Mouse (Mus musculus) heart, embryonic 16.5 days (tissue): ENCODE data around the gene Shprh. TPM values are rescaled to one million over a fixed set of nuclear protein-coding genes. Genes with fewer than 3 reads are reported as not detected.
"Not testable (repeated sequence)": the region's sequence is repeated elsewhere in the genome, so short reads cannot be mapped to it uniquely, and the experiment has no call there.

Experiments used
- ATAC-seq: fragments of 200-750 bp; cut with Nextera tagmentation; replicated peaks from 2 replicates; pipeline ENCODE4 v1.8.0; 2017; ENCODE audit warnings: moderate number of reproducible peaks; ENCODE audit not compliant: insufficient read depth, low FRiP score; ENCODE audit errors: extremely low read depth
- H3K27ac ChIP-seq: fragments of 300-500 bp; sonication (generic); 2 replicates; pipeline ENCODE4 v1.5.1; 2014; ENCODE audit warnings: mild to moderate bottlenecking, low read length, control low read depth, moderate library complexity
- H3K27me3 ChIP-seq: fragments of 300-500 bp; sonication (generic); 2 replicates; pipeline ENCODE4 v1.6.1; 2014; ENCODE audit warnings: low read length, mixed read lengths; ENCODE audit not compliant: control insufficient read depth, insufficient read depth
- H3K36me3 ChIP-seq: fragments of 300-500 bp; sonication (generic); 2 replicates; pipeline ENCODE4 v1.6.1; 2014; ENCODE audit not compliant: control insufficient read depth, insufficient read depth
- H3K4me1 ChIP-seq: fragments of 300-500 bp; sonication (generic); 2 replicates; pipeline ENCODE4 v1.6.1; 2014; ENCODE audit warnings: low read length, mixed read lengths; ENCODE audit not compliant: control insufficient read depth, insufficient read depth
- H3K4me2 ChIP-seq: fragments of 300-500 bp; sonication (generic); 2 replicates; pipeline ENCODE4 v1.6.1; 2014; ENCODE audit warnings: low read depth, mild to moderate bottlenecking, control low read depth, low read length
- H3K4me3 ChIP-seq: fragments of 300-500 bp; sonication (generic); 2 replicates; pipeline ENCODE4 v1.5.1; 2014; ENCODE audit warnings: mild to moderate bottlenecking, control low read depth, low read length
- H3K9ac ChIP-seq: fragments of 300-500 bp; sonication (generic); 2 replicates; pipeline ENCODE4 v1.6.1; 2014; ENCODE audit warnings: low read length, control low read depth
- H3K9me3 ChIP-seq: fragments of 300-500 bp; sonication (generic); replicated peaks from 2 replicates; pipeline ENCODE4 v1.6.1; 2016; ENCODE audit warnings: low read length; ENCODE audit not compliant: control insufficient read depth
- WGBS: fragments of 180-500 bp; shearing (Covaris S2); extraction: QIAGEN DNeasy Blood & Tissue Kit; methylation state at CpG from one replicate; pipeline ENCODE4 v1.1.7; 2014; 5-methylcytosine and 5-hydroxymethylcytosine counted together
- polyA plus RNA-seq: library from polyadenylated mRNA; unstranded; fragments of >200 nt; fragmentation: Nextera tagmentation; extraction: Ambion mirVana; gene quantifications from 2 replicates; pipeline ENCODE4 v1.2.1, GENCODE M21; 2015

Gene Shprh
- polyA plus RNA-seq, 1 experiment from 2014 or later = 9.7 TPM

DNA sequence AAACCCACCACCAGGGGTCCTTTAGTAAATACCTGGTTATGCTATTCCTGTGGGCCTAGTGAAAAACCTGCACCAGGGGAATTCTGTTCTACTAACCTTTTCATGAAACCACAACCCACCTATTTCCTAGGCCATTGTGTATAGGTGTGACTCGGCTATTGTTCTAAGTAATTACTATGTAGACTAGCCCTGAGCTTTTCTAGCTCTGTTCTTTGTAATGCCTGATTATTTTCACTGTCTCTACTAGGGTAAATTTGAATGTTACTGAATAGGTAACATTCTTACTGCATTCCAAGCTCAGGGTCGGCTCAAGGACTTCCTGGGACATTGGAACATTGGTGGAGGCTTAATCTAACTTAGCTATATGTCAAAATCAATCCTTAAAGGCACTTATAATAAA is 113.1 kb downstream of the Shprh start:
- H3K4me1 ChIP-seq, H3K27me3 ChIP-seq, H3K9ac ChIP-seq, H3K9me3 ChIP-seq, H3K4me2 ChIP-seq, H3K4me3 ChIP-seq, H3K36me3 ChIP-seq, ATAC-seq, H3K27ac ChIP-seq: not testable (repeated sequence)
- WGBS = 69% methylated on average over 2 of the region's 2 CpGs

DNA sequence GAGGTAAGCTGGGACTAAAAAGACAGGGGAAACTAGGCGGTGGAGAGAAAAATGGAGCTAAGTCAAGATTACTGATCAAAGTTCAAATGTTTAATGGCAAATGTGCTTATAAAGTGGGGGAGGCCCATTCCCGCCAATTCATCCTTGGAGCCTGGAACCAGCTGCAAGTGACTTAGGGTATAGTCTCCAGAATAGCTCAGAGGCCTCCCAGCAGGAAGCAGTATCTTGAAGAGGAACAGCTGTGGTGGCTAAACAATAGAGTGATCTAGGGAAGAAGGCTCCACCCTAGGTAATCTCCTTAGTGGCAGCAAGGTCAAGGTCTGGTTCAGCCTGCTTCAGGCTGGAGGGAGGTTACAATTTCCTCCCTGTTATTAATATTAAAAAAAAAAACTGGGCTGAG is 114.6 kb downstream of the Shprh start:
- not testable (repeated sequence) for H3K9ac ChIP-seq, H3K27ac ChIP-seq, H3K4me1 ChIP-seq, H3K4me3 ChIP-seq, H3K4me2 ChIP-seq, ATAC-seq, H3K27me3 ChIP-seq, H3K9me3 ChIP-seq, H3K36me3 ChIP-seq
- WGBS = 82% methylated on average over 2 of the region's 2 CpGs

Other genes starting within 250 kb of the Shprh start
- 0.08 and 0.12 TPM in 2 replicates for gene Grm1, start 67.1 kb upstream of the Shprh start, polyA plus RNA-seq
- gene Fbxo30, start 131.9 kb downstream of the Shprh start, polyA plus RNA-seq = 32.6 and 34.4 TPM in 2 replicates
- 0.46 and 0.91 TPM in 2 replicates for gene Epm2a, start 194.0 kb downstream of the Shprh start, polyA plus RNA-seq